Mouse (Mus musculus) lung, postnatal 10 days (tissue): Measurements from ENCODE around the gene Smurf1.

ENCODE experiments used
- DNase-seq: peaks from one replicate; pipeline ENCODE4 v3.0.0; 2021

Smurf1 gene

GRCm38 (mm10) chr5:144954432-144954831 is 11.2 kb downstream of the Smurf1 start:
- DNase-seq: no peak

- DNase-seq: no peak
These were observed 13.1 kb downstream of the Smurf1 start for GRCm38 (mm10) chr5:144952592-144952991.

GRCm38 (mm10) chr5:144950428-144951051 is 15.1 kb downstream of the Smurf1 start:
- no peak for DNase-seq

GRCm38 (mm10) chr5:144949856-144950255 is 15.8 kb downstream of the Smurf1 start:
- peak; percentile 22 for DNase-seq

- DNase-seq: peak; percentile 46
These were observed 17.2 kb downstream of the Smurf1 start for GRCm38 (mm10) chr5:144948422-144948821.

GRCm38 (mm10) chr5:144948002-144948401 is 17.6 kb downstream of the Smurf1 start:
- peak; percentile 69 for DNase-seq

GRCm38 (mm10) chr5:144946032-144946431 is 19.6 kb downstream of the Smurf1 start:
- peak; percentile 71 for DNase-seq

GRCm38 (mm10) chr5:144944932-144945331 is 20.7 kb downstream of the Smurf1 start:
- peak; percentile 60 for DNase-seq

GRCm38 (mm10) chr5:144944370-144944769 is 21.3 kb downstream of the Smurf1 start:
- DNase-seq: no peak

GRCm38 (mm10) chr5:144943346-144943745 is 22.3 kb downstream of the Smurf1 start:
- DNase-seq: no peak

GRCm38 (mm10) chr5:144942431-144942830 is 23.2 kb downstream of the Smurf1 start:
- DNase-seq: peak; percentile 45

GRCm38 (mm10) chr5:144940904-144941303 is 24.7 kb downstream of the Smurf1 start:
- no peak for DNase-seq

GRCm38 (mm10) chr5:144937304-144937703 is 28.3 kb downstream of the Smurf1 start:
- no peak for DNase-seq

- no peak for DNase-seq
These were observed 32.2 kb downstream of the Smurf1 start for GRCm38 (mm10) chr5:144933486-144933885.

- no peak for DNase-seq
These were observed 33.8 kb downstream of the Smurf1 start for GRCm38 (mm10) chr5:144931841-144932240.

GRCm38 (mm10) chr5:144928856-144929713 is 36.6 kb downstream of the Smurf1 start:
- no peak for DNase-seq

- DNase-seq: no peak
These were observed 39.4 kb downstream of the Smurf1 start for GRCm38 (mm10) chr5:144926275-144926674.

- DNase-seq: no peak
These were observed 42.3 kb downstream of the Smurf1 start for GRCm38 (mm10) chr5:144923351-144923750.

GRCm38 (mm10) chr5:144919790-144920189 is 45.9 kb downstream of the Smurf1 start:
- DNase-seq: no peak

GRCm38 (mm10) chr5:144919194-144919593 is 46.5 kb downstream of the Smurf1 start:
- no peak for DNase-seq

GRCm38 (mm10) chr5:144918204-144918603 is 47.4 kb downstream of the Smurf1 start:
- no peak for DNase-seq

GRCm38 (mm10) chr5:144917172-144917571 is 48.5 kb downstream of the Smurf1 start:
- DNase-seq: no peak

- no peak for DNase-seq
These were observed 49.8 kb downstream of the Smurf1 start for GRCm38 (mm10) chr5:144915828-144916227.

- no peak for DNase-seq
These were observed 51.2 kb downstream of the Smurf1 start for GRCm38 (mm10) chr5:144914433-144914906.
